Mouse (Mus musculus) ES-E14 (cell line): ENCODE measurements around the gene Fcer1g. TPM values are rescaled to one million over a fixed set of nuclear protein-coding genes. Genes with fewer than 3 reads are reported as not detected.

Source experiments
- DNase-seq: peaks from one replicate; pipeline ENCODE4 v3.0.0-alpha.2; 2013; ENCODE audit warnings: low read depth, low spot score
- H3K27ac ChIP-seq: 2 replicates; pipeline ENCODE4 v1.5.1; 2012; ENCODE audit warnings: low read depth, mild to moderate bottlenecking, low read length, moderate library complexity, mixed read lengths; ENCODE audit not compliant: poor library complexity, insufficient read depth, severe bottlenecking
- H3K36me3 ChIP-seq: 2 replicates; pipeline ENCODE4 v1.6.1; 2012; ENCODE audit warnings: mild to moderate bottlenecking, low read length, moderate library complexity, mixed read lengths; ENCODE audit not compliant: control insufficient read depth, poor library complexity, insufficient read depth, severe bottlenecking
- H3K4me1 ChIP-seq, 2 experiments: fragments of 150-350 bp in 1 of 2; sonication (generic) in 1 of 2; 2 replicates each; pipeline ENCODE4 v1.6.1; 2012; ENCODE audit warnings: low read length in 2 of 2, mild to moderate bottlenecking in 1 of 2, mixed read lengths in 1 of 2; ENCODE audit not compliant: control insufficient read depth in 2 of 2, insufficient read depth in 2 of 2, poor library complexity in 1 of 2
- H3K4me3 ChIP-seq, 2 experiments: fragments of 150-350 bp in 1 of 2; sonication (generic) in 1 of 2; 2 replicates each; pipeline ENCODE4 v1.5.1; 2012; ENCODE audit warnings: low read length in 2 of 2, low read depth in 1 of 2, mild to moderate bottlenecking in 1 of 2, mixed read lengths in 1 of 2; ENCODE audit not compliant: insufficient read depth in 1 of 2, poor library complexity in 1 of 2, severe bottlenecking in 1 of 2
- H3K9ac ChIP-seq: 2 replicates; pipeline ENCODE4 v1.6.1; 2012; ENCODE audit warnings: low read depth, mild to moderate bottlenecking, low read length, mixed read lengths; ENCODE audit not compliant: poor library complexity, insufficient read depth, severe bottlenecking
- H3K9me3 ChIP-seq: fragments of 150-350 bp; sonication (generic); 2 replicates; pipeline ENCODE4 v1.6.1; 2012; ENCODE audit warnings: low read depth, mild to moderate bottlenecking, low read length; ENCODE audit not compliant: control insufficient read depth, insufficient read depth
- CHD2 ChIP-seq: IDR thresholded peaks from 2 replicates; pipeline ENCODE4 v1.6.1; 2014; ENCODE audit warnings: mild to moderate bottlenecking, low read depth, low read length, inconsistent platforms
- HCFC1 ChIP-seq: IDR thresholded peaks from 2 replicates; pipeline ENCODE4 v1.6.1; 2012; ENCODE audit warnings: low read length, inconsistent platforms, borderline replicate concordance; ENCODE audit not compliant: insufficient read depth
- MAFK ChIP-seq: IDR thresholded peaks from 2 replicates; pipeline ENCODE4 v1.6.1; 2014; ENCODE audit warnings: mild to moderate bottlenecking, low read depth, low read length, inconsistent platforms; ENCODE audit not compliant: insufficient read depth
- ZC3H11A ChIP-seq: IDR thresholded peaks from 2 replicates; pipeline ENCODE4 v1.6.1; 2012; ENCODE audit warnings: low read depth, mild to moderate bottlenecking, inconsistent platforms, low read length, borderline replicate concordance
- ZNF384 ChIP-seq: IDR thresholded peaks from 2 replicates; pipeline ENCODE4 v1.6.1; 2012; ENCODE audit warnings: low read depth, low read length, inconsistent platforms
- in situ Hi-C, 2 experiments: fragments of 600-800 bp; cut with MboI; formaldehyde crosslinking; loops; one replicate each; pipeline ENCODE4 v1.15.1; 2025; ENCODE audit warnings: low sequenced_read_pairs in 2 of 2, inconsistent platforms in 1 of 2; ENCODE audit not compliant: unreplicated experiment in 2 of 2
- total RNA-seq: library from RNA; depleted of rRNA; stranded (reverse); fragments of 300-350 nt; gene quantifications from 2 replicates; pipeline ENCODE4 v1.2.3, GENCODE M21; 2012

The Fcer1g gene
- total RNA-seq, 1 experiment, result 0.62 TPM

DNA sequence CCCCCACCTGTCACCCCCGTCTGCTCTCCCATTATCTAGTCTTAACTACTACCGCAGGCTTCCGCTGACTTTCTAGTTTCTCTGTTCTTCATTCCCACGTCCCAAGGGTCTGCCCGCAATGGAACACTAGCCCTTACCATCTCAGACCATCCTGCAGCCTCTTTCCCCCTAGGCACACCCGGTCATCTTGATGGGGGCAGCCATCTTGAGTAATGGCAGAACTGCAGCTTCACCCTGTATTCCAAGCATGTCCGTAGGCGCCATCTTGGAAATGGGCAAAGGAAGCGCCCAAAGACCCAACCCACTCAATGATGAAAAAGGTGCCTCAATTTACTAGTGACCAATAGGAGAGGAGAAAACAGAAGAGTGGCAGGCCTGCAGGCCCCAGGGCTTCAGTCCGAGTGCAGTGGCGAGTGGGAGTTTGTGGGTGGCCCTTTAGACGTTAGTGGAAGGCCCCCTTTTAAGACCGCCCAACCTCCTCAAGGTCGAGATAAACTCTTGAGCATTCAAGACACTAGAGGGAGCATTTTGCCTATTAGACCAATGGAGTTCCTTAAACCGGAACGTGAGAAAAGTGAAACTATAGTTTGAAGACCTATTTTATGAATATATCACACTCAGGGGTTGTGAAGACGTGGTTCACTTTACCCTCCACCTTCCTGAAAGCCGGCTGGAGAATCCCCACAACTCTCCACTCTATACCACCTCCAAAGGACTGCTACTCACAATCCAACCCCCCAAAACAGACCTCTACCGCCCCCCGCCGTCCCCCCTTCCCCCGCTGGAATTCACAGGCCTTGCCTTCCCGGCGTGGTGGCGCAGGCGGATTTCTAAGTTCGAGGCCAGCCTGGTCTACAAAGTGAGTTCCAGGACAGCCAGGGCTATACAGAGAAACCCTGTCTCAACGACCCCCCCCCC, 11.7 kb downstream of the Fcer1g start, which contains the start of gene Tomm40l:
Gene Tomm40l, minus strand, starts transcription at position 277 of the 918 bp plus-strand sequence.
- peak within 1 kb of the TSS; percentile 70 to 78 for H3K4me3 ChIP-seq
- in situ Hi-C loops, result no loop called here

DNA sequence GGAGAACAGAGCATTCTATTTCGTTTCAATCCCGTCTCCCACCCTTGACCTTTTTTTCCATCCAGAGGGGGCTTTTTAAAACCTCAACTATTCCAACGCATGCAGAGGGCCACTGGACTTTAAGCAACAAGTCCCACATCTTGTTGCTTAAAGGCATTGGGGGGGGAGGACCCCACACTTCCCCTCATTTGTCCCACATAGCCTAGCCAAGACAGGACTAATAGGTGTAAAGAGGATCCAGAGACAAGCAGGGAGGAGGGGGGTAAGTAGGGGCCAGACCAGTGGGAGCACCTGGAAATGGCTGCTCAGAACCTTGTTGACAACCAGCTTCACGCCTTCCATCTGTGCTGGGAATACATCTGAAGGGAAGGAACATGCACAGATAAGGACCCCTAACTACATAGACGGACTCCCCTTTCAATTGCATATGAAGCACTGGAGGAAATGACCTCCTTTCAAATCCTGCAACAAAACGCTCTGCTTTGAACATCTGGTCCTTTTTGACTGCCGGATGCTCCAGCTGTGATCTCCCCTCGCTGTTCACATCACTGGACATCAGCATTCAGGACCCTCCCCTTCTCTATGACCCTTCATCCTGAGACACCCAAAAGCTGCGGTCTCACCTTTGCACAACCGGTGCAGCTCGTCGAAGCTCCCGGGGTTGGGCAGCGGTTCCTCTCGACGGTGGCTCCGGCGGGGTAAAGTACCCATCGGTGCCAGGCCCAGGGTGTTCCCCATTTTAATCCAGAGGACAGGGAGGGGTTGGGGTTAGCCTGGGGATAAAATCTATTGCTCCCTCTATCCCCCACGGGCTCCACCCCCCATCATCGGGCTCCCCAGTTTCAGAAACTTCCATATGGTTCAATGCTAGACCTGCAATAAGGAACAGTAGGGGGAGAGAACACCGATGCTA, 12.6 kb downstream of the Fcer1g start:
- Histone ChIP-seq H3K4me1 (peaks cover 2 to 12% of the 10 kb centered on the region in 2 experiments; a peak in 3 of 4 replicates), H3K9me3 (no peaks in the 10 kb centered on the region), H3K9ac (peak overlapping the region; percentile 69), H3K4me3 (peak overlapping the region; percentile 70 to 78), H3K36me3 (peaks cover 8% of the 10 kb centered on the region; the same call in 1 of the 2 replicates), H3K27ac (peak overlapping the region; percentile 39; the same call in 1 of the 2 replicates)
- TF ChIP-seq ZNF384 (no peak), MAFK (no peak), HCFC1 (no peak)
- in situ Hi-C loops, result no loop called here
- DNase-seq, result no peak

More for the DNA sequence above, 11.7 kb downstream of the Fcer1g start, which contains the start of gene Tomm40l:
- Histone ChIP-seq H3K4me1 (peaks cover 2 to 12% of the 10 kb centered on the region in 2 experiments; a peak in 3 of 4 replicates), H3K27ac (peak within 1 kb of the TSS; percentile 63; the same call in 1 of the 2 replicates), H3K9ac (peak within 1 kb of the TSS; percentile 69), H3K9me3 (no peaks in the 10 kb centered on the region), H3K36me3 (peaks cover 8% of the 10 kb centered on the region; the same call in 1 of the 2 replicates)
- no peak for TF ChIP-seq ZNF384
- no peak for TF ChIP-seq MAFK
- TF ChIP-seq CHD2, result 0 out of 2 replicates have a peak, but pooled peaks have one; percentile 53
- TF ChIP-seq HCFC1, result peak; percentile 92
- TF ChIP-seq ZC3H11A, result 0 out of 2 replicates have a peak, but pooled peaks have one; percentile 4
- DNase-seq, result peak; percentile 97

DNA sequence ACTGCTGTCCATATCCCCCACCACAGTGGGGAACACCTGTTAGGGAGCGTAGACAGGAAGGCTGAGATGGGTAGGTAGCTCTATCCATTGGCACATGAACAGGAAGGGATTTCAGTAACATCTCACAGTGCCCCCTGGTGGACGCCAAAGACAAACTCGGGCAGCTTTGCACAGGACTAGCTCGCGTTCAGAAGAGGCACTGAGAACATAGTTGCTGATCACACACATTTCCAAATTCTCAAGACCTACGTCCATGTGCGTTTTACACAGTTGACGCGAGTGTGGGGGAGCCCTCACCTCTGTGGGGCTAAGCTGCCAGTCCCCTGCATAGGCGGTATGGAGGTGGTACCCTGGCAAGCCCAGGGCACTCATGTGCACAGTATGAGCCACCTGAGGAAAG, 13.3 kb downstream of the Fcer1g start:
- H3K9me3 ChIP-seq, result no peaks in the 10 kb centered on the region
- DNase-seq, result peak; percentile 85
- in situ Hi-C loops, result no loop called here
- H3K4me3 ChIP-seq, result peak overlapping the region in 1 of 2 experiments; percentile 42; a peak in 3 of 4 replicates
- no peak overlapping the region for H3K27ac ChIP-seq
- H3K4me1 ChIP-seq, result peaks cover 2 to 12% of the 10 kb centered on the region in 2 experiments; a peak in 3 of 4 replicates
- peaks cover 8% of the 10 kb centered on the region; the same call in 1 of the 2 replicates for H3K36me3 ChIP-seq
- TF ChIP-seq HCFC1 (peak; percentile 47; the same call in 1 of the 2 replicates), CHD2 (no peak), ZC3H11A (peak; percentile 34; the same call in 1 of the 2 replicates), MAFK (peak; percentile 46; the same call in 1 of the 2 replicates), ZNF384 (no peak)
- H3K9ac ChIP-seq, result no peak overlapping the region; the same call in 1 of the 2 replicates
